Mouse (Mus musculus): Measurements from ENCODE around the gene Ints12.
A peak's percentile ranks its signal among the peaks of the same experiment; 100 is the strongest.

The Ints12 gene

GRCm38 (mm10) chr3:133091664-133092273 lies at the start of gene Ints12, which contains the start of gene Gstcd:
Gene Ints12 (plus strand): TSS chr3:133091840.
Gene Gstcd (minus strand): TSS chr3:133092033.
- DNase-seq (ENCODE audit: low read depth, low spot score) = peak; percentile 96

DNA sequence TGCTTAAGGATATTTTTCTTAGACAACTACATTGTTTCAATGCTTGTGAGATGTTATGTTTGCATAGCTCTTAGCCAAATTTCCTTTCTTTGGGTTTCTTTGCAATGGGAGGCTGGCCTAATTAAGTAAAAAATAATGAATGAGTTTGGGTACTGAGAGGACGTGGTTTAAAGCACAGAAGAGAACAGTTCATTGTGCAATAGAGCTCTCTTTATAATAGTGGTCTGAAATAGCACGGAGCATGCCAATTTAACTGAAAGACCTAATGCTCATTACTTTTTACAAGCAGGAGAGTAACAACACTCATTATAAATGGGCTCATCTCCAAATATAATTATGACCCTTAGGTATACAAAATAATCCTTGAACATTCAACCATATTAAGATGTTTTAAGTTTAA lies 39.6 kb upstream of the Ints12 start:
- no peak for DNase-seq (ENCODE audit: low read depth, low spot score)

- no peak for DNase-seq (ENCODE audit: low read depth, low spot score)
Observed at GRCm38 (mm10) chr3:133075560-133075959, 16.1 kb upstream of the Ints12 start.

DNA sequence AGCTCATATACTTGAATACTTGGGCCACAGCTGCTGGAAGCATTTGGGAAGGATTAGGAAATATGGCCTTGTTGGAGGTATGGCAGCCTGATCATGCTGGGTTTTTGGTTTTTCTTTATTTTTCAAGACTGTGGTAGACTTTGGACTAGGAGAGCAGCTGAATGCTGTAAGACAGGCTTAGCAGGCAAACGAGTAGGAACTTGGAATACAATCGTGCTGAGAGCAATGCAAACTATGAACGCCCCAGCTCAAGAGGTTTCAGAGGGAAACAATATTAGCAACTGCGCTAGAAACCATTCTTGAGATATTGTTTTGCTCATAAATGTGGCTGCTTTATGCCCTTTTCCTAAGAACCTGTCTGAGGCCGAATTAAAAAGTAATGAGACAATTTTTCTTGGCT lies 8.9 kb upstream of the Ints12 start:
- no peak for DNase-seq (ENCODE audit: low read depth, low spot score)

GRCm38 (mm10) chr3:133085858-133086257 lies 5.8 kb upstream of the Ints12 start:
- DNase-seq (ENCODE audit: low read depth, low spot score) = peak; percentile 32

DNA sequence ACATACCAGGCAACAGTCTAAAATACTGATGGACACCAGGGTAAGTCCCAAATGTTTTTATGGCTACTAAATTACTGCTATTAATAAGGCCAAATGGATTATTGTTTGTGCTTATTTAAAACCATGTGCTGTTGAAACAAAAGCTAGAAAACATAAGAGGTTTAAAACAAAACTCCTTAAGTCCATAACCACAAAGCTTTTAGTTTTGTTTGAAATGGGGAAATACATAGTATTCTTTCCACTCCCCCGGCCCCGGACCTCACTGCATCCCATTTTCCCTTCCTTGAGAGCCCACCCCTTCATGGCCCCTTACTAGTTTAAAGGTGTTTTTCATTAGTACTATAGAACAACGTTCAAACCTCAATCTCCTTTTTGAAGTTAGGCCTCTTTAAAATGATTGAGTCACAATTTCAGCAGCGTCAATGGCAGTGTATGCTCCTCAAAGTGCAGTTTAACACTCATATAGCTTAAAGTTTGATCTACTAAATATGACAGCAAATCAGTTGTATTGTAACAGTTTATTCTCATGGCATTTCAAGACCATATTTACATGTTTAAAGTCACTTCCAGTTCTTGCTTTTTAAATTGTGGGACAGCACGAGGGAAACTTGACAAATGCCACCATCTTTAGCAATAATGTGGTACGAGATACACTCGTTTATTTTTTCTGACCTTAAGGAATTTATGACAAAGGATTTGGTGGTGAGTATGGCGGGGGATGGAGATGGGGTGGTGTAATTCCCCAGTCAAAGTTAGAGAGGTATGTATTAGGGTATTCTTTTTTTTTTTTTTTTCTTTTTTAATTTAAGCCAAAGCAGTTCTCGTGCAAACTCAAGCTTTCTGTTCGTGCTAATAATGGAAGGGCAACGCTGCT lies 1.2 kb upstream of the Ints12 start:
- DNase-seq (ENCODE audit: low read depth, low spot score) = no peak

DNA sequence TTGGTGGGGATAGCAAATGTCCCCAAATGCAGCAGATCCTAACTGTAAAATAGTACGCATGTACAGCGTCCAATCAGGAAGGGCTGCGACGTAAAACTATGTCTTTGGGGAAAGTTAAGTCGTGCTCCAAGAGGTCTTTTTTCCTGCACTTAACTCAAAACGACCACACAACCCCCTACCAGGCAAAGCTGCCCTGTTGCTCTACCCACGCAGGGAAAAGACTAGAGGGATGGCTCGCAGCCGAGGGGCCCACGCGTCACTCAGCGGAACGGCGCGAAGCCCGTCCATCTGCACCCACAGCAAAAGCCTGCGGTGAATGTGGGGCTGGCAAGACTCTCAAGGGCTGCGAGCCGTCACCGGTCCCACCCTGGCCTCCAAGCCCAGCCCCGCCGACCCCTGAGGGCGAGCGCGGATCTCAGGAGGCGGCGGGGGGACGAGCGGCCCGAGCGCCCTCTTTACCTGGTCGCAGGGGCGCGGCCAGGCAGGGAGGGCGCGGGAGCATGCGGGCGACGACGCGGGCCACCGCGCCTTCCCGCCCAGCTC lies 448 bp upstream of the Ints12 start:
- no peak for DNase-seq (ENCODE audit: low read depth, low spot score)

DNA sequence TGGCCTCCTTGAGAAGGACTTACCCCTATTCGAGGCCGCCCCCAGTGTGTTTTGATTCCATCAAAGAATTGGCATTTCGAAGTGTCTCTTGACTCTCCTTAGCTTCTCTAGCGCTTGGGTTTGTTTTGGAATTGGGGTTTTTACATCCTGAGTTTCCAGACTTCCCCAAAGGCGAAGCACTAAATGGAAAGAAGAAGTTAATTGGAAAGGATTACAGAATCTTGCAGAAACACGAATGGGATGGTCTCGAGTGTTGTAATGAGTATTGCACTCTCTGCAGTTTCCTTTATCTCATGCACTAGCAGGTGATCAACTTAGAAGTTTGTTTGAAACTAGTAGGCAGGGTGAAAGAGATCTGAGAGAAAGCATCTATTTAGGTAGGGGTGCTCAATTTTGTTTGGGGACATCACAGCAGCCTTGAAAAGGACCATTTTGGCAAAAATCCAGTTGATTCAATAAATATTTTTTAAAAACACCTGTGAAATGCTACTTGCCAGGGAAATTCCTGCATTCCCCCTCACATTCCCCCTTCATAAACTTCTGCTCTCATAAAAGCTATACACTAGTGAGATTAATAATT lies 724 bp downstream of the Ints12 start:
- DNase-seq (ENCODE audit: low read depth, low spot score) = no peak

DNA sequence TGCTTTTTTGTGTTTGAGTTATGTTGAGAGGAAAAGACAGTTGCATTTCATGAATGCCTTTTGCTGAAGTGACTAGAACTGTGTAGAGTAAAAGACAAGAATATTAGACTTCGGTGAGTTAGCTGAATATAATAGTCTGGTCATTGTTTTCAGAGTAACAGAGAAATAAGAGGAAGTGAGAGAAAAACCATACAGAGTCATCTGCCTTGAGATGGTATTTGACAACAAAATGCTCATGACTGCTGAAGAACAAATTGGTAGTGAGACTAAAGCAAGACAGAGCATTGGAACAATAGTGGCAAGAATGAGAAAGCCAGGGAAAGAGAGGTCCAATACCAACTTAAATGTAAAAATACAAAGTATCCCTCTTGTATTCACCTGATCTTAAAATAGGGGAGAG lies 1.3 kb downstream of the Ints12 start:
- no peak for DNase-seq (ENCODE audit: low read depth, low spot score)

DNA sequence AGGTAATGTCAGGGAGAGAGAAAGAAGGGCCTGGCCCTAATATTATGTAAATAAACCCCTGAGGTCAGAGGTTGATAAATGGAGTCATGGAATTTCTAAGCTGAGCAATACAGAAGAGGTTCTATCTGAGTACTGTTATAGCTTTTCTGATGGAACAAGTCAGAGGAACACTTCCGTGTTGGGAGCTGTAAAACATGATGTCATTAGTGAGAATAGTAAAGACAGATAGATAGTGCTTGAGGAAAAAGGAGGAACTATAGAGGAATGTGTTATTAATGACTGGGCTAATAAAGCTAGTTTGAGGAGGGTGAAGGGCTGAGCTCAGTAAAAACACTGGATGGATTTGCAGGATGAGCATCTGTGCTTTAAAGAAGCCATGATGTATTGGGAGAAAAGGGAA lies 2.7 kb downstream of the Ints12 start:
- no peak for DNase-seq (ENCODE audit: low read depth, low spot score)

DNA sequence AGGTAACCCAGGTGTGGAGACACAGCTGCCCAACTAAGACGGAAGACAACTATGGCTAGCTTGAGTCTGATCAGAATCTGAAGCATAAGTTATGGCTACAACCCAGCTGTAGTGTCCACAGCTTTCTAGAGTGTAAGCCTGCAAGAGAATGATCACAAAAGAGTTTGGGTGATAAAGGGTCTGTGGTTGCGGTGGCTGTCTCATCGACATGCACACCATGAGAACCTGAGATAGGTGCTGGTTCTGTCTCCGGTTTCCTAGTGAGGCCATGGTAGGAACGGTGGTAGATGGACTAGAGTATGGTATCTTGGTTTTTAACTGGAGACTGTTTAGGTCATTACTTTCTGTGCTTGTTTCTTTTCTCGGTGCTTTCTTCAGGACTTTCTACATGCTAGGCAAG lies 6.3 kb downstream of the Ints12 start:
- no peak for DNase-seq (ENCODE audit: low read depth, low spot score)

DNA sequence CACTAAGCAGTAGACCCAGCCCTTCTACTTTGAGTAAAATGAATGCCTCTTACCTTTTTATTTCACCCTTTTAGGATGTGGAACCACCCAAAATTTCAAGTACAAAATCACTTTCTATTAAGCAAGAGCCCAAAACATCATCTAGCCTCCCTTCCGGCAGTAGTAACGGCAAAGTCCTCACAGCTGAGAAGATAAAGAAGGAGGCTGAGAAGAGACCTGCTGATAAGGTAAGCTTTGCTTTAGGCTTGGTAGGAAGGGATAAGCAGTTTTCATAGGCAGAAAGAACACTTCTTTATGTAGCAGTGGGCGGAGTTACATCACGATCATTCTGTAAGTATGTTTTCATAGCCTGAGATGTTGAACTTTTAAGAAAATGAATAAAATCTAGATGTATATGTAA lies 6.7 kb downstream of the Ints12 start:
- no peak for DNase-seq (ENCODE audit: low read depth, low spot score)

DNA sequence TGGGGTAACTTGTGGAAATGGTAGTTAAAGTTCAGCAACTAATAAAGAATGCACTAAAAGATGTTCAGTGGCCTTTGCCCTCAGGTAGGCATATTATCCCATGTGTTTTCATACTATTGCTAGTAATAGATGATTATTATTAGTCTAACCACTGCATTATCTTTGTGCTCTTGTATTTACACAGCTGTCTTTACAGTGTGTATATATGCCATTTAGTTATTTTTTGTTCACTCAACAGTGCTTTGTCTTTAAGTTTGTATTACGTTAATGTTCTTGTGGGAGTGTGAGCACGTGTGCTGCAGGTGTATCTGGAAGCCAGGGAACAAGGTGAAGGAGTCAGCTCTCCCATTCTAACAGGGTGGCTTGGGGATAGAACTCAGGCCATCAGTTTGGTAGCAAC lies 7.3 kb downstream of the Ints12 start:
- DNase-seq (ENCODE audit: low read depth, low spot score) = no peak

GRCm38 (mm10) chr3:133103768-133104167 lies 12.1 kb downstream of the Ints12 start:
- DNase-seq (ENCODE audit: low read depth, low spot score) = no peak

- no peak for DNase-seq (ENCODE audit: low read depth, low spot score)
Observed at GRCm38 (mm10) chr3:133104436-133104835, 12.8 kb downstream of the Ints12 start.

GRCm38 (mm10) chr3:133108731-133109130 lies 17.1 kb downstream of the Ints12 start:
- DNase-seq (ENCODE audit: low read depth, low spot score) = no peak

GRCm38 (mm10) chr3:133109844-133110243 lies 18.2 kb downstream of the Ints12 start:
- DNase-seq (ENCODE audit: low read depth, low spot score) = no peak

DNA sequence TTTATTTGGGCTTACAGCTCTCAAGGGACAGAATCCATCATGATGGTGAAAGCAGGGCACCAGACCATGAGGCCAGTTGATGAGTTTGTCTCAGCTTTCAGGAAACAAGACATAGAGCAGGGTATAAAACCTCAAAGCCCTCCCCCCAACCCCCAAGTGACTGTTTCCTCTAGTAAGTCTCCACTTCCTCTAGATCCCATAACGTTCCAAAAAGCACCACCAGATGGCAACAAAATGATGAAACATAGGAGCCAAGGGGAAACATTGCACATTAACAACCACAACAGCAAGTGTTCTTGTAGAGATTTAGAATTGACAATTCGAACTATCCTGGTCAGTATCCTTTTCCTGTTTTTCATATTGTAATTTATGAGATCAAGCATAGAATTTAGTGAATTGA lies 20.1 kb downstream of the Ints12 start:
- peak; percentile 45 for DNase-seq (ENCODE audit: low read depth, low spot score)

GRCm38 (mm10) chr3:133113281-133113680 lies 21.6 kb downstream of the Ints12 start:
- DNase-seq (ENCODE audit: low read depth, low spot score) = no peak

DNA sequence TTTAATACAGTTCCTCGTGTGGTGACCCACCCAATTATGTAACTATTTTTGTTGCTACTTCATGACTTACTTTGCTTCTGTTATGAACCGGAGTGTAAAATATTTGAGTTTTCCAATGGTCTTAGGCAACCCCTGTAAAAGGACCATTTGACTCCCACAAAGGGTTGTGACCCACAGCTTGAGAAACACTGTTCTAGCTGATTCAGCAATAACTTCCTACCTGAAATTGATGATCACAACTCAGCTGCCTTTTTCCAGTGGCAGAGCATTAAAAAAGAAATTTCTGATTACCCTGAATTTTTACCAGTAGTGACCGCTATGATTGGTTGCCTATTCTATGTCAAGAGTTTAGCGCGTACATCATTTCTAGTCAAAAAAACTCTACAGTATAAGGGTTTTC lies 39.7 kb downstream of the Ints12 start:
- no peak for DNase-seq (ENCODE audit: low read depth, low spot score)

- no peak for DNase-seq (ENCODE audit: low read depth, low spot score)
Observed at GRCm38 (mm10) chr3:133132611-133133010, 41.0 kb downstream of the Ints12 start.

- DNase-seq (ENCODE audit: low read depth, low spot score) = no peak
Observed at GRCm38 (mm10) chr3:133141877-133142276, 50.2 kb downstream of the Ints12 start.

Data from ZHBTc4 (cell line).